Mouse (Mus musculus): Measurements from ENCODE around the gene Ascl5. TPM values are rescaled to one million over a fixed set of nuclear protein-coding genes. Genes with fewer than 3 reads are reported as not detected.

Ascl5 gene
- total RNA-seq, 4 experiments from 2014 or later, result 1.2 to 2.5 (median 2.1) TPM

DNA sequence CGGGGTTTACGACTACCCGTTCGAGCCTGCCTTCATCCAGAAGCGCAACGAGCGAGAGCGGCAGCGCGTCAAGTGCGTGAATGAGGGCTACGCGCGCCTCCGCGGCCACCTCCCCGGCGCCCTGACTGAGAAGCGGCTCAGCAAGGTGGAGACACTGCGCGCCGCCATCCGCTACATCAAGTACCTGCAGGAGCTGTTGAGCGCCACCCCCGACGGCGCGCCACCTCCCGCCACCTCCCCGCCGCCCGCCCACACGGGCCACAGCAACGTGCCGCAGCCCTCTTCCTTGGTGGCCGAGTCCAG is 360 bp downstream of the Ascl5 start:
- no peak for DNase-seq (ENCODE audit: low spot score in 2 of 2)

DNA sequence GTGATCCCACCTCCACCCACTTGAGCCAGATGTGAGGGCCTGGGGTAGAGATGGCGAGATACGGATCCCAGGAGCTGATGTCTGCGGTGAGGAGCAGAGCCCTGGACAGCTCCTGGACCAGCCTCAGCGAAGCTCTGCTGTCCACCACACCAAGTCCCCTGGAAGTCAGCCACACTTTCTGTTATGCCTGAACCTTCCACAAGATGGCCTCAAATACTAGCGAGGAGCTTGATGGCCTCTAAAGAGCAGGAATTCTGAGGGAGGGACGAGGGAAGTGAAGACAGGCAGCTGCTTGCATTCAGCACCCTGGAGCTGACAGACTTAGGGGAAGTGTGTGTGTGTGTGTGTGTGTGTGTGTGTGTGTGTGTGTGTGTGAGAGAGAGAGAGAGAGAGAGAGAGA is 861 bp downstream of the Ascl5 start:
- DNase-seq (ENCODE audit: low spot score in 2 of 2), result peak in 1 of 2 experiments; percentile 74

DNA sequence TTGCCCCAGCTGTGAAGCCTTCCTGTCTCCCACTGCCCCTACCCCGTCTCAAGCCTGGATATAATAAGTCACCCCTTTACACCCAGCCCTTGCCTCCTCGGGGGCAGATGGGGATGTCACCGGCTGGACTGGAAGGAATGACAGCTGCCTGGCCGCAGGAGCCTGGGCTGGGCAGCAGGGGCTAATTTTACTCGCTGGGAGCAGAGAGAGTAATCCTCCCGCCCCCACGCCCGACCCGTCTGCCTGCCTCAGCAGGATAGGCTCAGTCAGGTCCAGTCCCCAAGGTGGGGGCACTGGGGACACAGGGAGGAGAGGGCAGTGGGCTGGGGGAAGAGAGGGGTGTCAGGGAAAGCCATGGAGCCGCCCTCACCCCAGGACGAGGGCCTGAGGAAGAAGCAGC is 1.9 kb downstream of the Ascl5 start, which contains the start of gene Cacna1s:
Gene Cacna1s (plus strand): TSS at position 204 of the 400 bp plus-strand sequence.
- DNase-seq (ENCODE audit: low spot score in 2 of 2), result no peak

DNA sequence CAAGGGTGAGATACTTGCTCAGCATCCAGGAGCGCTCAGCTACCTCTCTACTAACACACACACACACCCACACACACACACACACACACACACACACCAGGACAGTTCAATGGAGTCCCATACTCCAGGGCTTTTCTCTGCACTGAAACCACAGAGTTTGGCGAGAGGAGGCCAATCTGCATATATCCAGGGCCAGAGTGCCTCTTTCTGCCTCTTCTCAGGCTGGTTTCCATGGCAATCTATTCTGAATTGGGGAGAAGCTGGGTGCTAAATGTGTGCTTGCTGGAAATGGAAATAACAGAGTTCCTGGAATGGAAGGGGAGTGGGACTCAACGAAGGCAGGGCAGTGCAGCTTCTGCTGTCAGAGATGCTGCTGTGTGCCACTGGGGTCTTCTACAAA is 5.2 kb downstream of the Ascl5 start:
- DNase-seq (ENCODE audit: low spot score in 2 of 2), result peak in 1 of 2 experiments; percentile 78

DNA sequence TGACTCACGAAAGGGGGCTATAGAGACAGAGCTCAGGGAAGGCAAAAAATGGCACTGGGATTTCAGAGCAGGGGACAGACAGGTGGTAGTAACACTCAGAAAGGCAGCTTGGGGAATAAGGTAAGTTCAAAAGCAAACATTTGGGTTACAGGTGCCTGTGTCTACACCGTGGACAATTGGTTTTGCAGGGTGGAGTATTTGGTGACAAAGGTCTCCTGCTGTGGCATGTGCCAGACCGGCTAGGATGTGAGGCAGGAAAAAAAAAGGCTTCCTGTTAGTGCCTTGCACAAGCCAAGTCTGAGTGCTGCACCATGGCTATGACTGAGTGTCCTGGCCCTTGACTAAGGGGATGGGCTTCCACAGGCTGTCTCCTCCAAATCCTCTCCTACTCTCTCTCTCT is 8.0 kb downstream of the Ascl5 start:
- DNase-seq (ENCODE audit: low spot score in 2 of 2), result no peak

DNA sequence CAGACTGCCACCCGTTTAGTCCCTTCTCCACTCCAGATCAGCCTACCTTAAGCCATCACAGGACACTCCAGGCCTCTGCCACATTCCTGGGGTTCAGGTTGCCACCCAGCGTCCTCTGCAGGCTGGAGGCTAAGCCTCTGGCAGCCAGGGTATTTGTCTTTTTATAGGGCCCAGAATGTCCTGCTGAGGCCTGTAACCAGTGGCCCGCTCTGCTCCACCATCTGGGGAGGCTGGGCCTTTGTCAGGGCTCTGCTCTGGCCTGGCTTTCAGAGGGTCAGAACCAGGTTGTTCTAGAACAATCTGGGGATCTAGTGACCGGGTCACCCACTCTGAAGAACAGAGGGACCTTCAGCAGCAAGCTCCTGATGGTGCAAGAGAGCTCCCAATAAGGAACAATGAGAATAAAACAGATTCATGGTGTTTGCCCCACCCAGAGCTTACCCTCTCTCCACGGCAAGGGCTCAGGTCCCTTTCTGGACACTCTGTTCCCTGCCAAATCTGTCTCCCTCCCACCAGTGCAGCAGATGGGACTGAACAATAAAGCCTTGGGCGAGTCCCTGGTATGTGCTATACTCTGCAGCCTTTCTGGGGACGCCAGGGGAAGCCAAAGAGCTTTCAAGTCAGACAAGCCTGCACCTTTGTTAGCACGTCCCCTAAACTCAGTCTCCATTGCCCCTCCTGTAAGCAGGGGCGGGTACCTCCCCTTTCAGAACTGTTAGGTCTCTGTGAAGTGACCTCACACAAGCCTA is 10.6 kb downstream of the Ascl5 start:
- no peak for DNase-seq (ENCODE audit: low spot score in 2 of 2)

DNA sequence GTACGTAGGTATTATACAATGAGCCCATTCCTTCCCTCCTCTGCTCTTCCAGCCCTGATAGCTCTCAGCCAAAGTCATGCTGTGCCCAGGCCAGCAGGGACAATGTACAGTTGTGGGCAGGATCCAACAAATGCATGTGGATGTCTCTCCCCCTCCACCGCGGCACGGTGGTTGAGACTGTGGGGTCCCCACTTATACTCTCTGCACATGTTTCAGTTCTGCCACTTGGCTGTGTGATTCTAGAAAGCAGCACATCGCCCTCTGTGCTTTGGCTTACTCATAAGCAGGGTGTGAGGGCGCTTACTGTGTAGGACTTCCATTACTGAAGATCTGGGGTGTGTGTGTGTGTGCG is 11.2 kb downstream of the Ascl5 start:
- DNase-seq (ENCODE audit: low spot score in 2 of 2), result no peak

DNA sequence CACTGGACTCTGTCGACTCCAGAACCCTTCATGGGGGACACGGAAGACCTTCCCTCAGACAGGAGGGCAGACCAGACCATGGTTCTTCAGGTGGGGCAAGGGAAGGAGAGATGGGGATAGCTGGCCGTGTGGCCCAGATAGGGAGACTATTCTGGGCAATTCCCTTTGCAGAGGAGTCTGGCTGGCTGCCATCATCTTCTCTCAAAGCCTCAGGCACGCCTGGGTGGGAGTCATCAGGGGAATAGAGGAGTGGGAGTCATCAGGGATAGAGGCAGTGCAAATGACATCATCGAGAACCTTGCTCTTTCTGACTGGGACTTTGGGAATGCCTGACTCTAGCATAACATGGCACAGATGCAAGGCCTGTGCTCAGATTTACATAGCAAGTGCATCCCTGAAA is 13.4 kb downstream of the Ascl5 start:
- no peak for DNase-seq (ENCODE audit: low spot score in 2 of 2)

DNA sequence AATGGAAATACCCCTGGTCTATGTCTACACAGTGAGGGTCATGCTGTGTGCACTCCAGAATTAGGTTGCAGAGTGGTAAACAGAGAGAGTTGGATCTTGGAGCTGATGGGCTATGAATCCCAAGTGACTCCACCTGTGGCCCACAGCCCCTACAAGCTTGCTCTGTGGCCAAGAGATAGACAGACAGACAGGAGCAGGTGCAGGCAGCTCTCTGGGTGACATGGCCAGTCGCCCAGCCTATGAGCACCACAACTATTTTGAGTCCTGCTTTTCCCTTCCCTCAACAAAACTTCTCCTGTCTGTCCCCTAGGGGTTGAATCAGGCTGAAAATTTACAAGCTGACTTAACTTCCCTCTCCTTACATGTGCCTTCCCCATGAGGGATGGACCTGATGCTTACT is 16.0 kb downstream of the Ascl5 start:
- no peak for DNase-seq (ENCODE audit: low spot score in 2 of 2)

DNA sequence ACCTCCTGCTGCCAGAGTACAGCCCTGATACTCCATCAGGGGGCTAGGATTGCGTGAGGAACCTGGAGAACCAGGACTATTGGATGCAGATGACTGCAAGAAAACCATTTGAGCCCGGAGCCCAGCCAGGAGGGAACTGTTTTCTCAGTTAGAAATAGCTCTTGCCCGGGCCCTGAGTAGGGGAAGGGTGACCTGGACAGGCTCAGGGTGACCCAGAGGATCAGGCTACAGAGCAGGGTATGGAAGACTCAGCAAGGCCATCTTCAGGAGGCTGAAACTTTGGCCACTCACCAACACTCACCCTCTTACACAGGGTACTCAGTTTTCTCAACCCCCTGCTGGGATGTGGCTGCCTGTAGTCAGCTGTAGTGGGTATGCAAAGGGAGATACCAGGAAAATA is 17.0 kb downstream of the Ascl5 start:
- DNase-seq (ENCODE audit: low spot score in 2 of 2), result no peak

DNA sequence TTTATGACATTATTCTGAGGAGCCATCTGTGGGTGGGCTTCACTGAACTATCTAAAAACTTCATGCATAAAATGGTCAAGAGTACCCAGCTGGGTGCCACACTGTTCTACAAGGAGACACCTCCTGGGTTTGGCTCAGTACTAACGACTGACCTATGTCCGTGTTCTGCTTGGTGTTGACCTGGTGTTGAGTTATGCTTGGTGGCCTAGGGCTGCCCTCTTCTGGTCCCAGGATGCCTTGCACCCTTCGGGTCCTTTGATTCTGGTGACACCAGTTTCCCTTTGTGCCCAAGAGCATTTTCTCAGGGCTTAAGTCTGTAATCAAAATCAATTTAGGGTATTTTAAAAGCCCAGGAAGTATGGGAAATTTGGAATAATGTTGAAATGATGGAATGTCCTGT is 25.5 kb downstream of the Ascl5 start:
- no peak for DNase-seq (ENCODE audit: low spot score in 2 of 2)

DNA sequence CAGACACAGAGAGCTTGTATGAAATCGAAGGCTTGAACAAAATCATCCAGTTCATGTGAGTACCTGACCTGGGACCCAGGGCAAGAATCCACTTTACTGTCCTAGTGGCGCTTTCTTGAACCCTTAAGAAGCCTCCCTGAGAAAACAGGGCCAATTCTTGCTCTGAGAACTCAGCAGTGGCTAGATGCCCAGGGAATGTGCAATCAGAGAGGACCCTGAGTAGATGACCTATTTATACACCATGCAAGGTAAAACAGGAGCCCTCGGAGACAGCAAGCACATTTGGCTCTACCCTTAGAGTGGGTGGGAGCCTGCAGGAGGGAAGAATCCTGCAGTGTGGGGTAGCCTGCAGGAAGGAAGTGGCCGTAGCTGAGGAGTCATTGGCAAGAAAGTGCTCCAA is 27.1 kb downstream of the Ascl5 start:
- no peak for DNase-seq (ENCODE audit: low spot score in 2 of 2)

DNA sequence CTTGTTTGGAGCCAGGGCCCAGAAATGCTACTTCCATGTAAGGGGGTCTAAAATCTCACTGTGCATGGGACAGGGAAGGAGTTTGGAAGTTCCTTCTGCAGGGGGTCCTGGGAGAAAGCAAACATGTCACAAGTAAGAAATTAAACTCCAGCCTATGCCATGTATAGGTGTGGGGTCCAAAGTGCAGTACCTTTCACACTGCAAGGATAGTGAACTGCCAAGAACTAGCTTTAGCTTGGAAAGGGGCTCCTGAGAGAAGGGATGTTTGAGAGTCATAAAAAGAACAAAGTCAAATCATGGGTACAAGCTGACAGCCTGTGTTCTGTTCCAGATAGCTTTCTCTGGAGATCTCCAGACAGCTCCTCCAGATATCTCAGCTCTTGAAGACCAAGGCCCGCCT is 30.6 kb downstream of the Ascl5 start:
- no peak for DNase-seq (ENCODE audit: low spot score in 2 of 2)

DNA sequence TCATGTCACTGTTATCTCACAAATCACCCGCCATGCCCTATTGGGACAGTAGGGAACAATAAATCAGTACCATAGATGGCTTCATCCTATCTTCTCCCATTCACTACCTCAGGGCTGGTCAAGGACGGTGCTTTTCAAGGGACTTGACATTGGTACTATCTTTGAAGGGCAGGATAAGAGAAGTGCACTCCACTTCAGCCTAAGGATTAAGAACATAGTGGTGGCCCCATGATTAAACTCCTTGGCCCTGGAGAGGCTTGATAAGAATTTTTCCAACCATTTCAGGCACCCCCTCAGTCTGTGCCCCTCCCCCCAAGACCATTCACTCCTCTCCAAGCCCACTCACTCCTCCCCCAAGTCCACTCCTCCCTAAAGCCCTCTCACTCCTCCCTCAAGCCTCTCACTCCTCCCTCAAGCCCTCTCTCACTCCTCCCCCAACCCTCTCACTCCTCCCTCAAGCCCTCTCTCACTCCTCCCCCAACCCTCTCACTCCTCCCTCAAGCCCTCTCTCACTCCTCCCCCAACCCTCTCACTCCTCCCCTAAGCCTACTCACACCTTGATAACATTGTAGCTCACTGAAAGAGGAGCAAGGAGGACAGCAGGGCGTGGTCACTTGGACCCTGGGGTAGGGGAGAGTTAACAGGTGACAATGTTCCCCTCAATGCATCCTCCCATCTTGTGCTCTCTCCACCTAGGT is 35.5 kb downstream of the Ascl5 start:
- no peak for DNase-seq (ENCODE audit: low spot score in 2 of 2)

DNA sequence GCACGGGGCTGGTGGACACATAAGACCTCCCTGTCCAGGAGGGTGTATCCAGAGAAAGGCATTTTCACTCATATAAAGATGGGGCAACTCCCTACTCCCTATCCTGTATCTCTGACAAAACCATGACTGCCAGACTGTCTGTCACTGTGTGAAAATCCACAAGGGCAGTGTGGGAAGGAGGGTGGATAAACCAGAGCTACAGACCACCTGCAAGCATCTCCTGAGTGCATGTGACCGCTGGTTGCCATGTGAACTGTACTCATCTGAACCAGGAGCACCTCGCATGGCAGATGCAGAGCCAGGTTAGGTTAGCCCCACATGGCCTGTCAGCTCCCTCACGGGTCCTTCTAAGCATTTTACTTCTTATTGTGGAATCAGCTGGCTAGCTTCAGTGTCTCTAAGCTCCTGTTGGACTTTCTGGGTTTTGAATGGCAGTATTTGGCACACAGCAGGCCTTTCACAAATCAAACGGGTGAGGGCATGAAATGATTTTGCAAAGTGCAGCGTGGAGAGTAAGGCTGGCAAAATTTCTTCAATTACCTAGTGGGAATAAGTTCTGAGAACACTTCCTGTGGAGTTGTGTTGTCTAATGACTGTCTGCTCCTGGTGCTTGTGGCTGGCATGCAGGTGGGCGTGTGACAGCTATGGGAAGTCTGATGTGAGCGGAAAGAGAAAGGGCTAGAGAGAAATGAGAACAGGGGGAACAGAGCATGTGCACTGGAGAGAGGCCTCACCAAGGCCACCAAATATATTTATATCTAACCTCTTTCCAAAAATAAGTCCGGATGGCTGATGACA is 39.0 kb downstream of the Ascl5 start:
- no peak for DNase-seq (ENCODE audit: low spot score in 2 of 2)

DNA sequence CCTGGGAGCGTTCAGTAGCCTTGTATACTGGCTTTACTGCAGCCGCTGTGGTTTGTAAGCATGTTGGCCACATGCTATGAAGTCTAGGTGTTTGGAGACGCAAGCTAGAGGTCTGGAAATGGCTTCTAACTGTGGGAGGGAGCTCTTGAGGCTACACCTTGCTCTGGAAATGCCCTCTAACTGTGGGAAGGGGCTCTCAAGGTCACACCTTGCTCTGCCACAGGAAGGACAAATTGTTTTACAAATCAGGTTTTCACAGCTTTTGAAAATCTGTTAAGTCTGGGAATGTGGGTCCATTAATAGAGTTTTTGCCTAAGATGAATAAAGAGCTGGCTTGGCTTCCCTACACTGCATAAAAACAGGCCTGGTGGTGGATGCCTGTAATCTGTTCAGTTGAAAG is 43.1 kb downstream of the Ascl5 start:
- no peak for DNase-seq (ENCODE audit: low spot score in 2 of 2)

DNA sequence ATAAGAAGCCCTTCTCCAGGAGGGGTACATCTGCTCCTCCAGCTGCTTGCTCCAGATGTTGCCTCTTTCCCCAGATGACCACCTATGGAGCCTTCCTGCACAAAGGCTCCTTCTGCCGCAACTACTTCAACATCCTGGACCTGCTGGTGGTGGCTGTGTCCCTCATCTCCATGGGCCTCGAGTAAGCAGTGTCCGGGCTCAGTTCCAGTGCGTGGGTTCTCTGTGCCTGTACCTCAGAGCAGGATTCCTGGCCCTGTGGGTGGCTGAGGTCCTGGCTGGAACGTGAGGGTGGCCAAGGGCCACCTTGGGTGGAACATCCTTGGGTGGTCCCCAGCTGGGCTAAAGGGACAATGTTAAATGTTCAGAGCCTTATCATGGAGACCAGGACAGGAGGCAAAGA is 44.2 kb downstream of the Ascl5 start:
- no peak for DNase-seq (ENCODE audit: low spot score in 2 of 2)

Other genes starting within 250 kb of the Ascl5 start
- 1 to 10 TPM in 2 of 4 experiments, under 1 TPM in 2; 0.68 to 1.2 (median 1.1) TPM for gene Lad1, start 232.2 kb upstream of the Ascl5 start, total RNA-seq (2022)
- 10 to 100 TPM; 11.8 to 18.8 (median 13.4) TPM for gene Tnnt2, start 214.4 kb upstream of the Ascl5 start, total RNA-seq (2022)
- gene Pkp1, start 131.6 kb upstream of the Ascl5 start, total RNA-seq (2022), result under 1 TPM; 0.17 to 0.36 (median 0.20) TPM
- 10 to 100 TPM; 14.0 to 17.5 (median 14.3) TPM for gene Igfn1, start 44.5 kb upstream of the Ascl5 start, total RNA-seq (2022)
- 10 to 100 TPM; 56.1 to 74.4 (median 67.6) TPM for gene Tmem9, start 42.7 kb upstream of the Ascl5 start, total RNA-seq (2022)
- gene Cacna1s, start 1.9 kb downstream of the Ascl5 start, total RNA-seq (2022), result 1 to 10 TPM in 3 of 4 experiments, under 1 TPM in 1; 0.83 to 1.6 (median 1.4) TPM
- 10 to 100 TPM; 49.0 to 57.8 (median 53.5) TPM for gene Kif21b, start 80.6 kb downstream of the Ascl5 start, total RNA-seq (2022)
- 1 to 10 TPM in 1 of 4 experiments, under 1 TPM in 3; 0.37 to 1.2 (median 0.56) TPM for gene Mroh3, start 162.0 kb downstream of the Ascl5 start, total RNA-seq (2022)
- gene Inava, start 183.5 kb downstream of the Ascl5 start, total RNA-seq (2022), result 1 to 10 TPM; 1.2 to 2.7 (median 1.5) TPM
- 1 to 10 TPM; 5.1 to 7.4 (median 5.8) TPM for gene Gpr25, start 210.1 kb downstream of the Ascl5 start, total RNA-seq (2022)

Measured in left cerebral cortex, adult 8-10 months (tissue).